Mouse (Mus musculus) lung, postnatal 25 days (tissue): ENCODE measurements around the gene Fezf1.

Source experiments
- DNase-seq: peaks from one replicate; pipeline ENCODE4 v3.0.0; 2022; ENCODE audit warnings: low spot score

Fezf1 gene

GRCm38 (mm10) chr6:23247512-23248312 lies 450 bp downstream of the Fezf1 start:
- no peak for DNase-seq

GRCm38 (mm10) chr6:23246790-23247511 lies 1.2 kb downstream of the Fezf1 start:
- no peak for DNase-seq

GRCm38 (mm10) chr6:23246061-23246789 lies 1.9 kb downstream of the Fezf1 start:
- no peak for DNase-seq

GRCm38 (mm10) chr6:23245545-23246011 lies 2.6 kb downstream of the Fezf1 start:
- no peak for DNase-seq

- no peak for DNase-seq
Measured at GRCm38 (mm10) chr6:23245121-23245520, 3.0 kb downstream of the Fezf1 start.

GRCm38 (mm10) chr6:23243821-23244760 lies 4.1 kb downstream of the Fezf1 start:
- no peak for DNase-seq

GRCm38 (mm10) chr6:23211499-23211898 lies 36.7 kb downstream of the Fezf1 start:
- no peak for DNase-seq

- DNase-seq = no peak
Measured at GRCm38 (mm10) chr6:23207791-23208190, 40.4 kb downstream of the Fezf1 start.

- DNase-seq = no peak
Measured at GRCm38 (mm10) chr6:23202630-23203029, 45.5 kb downstream of the Fezf1 start.
